Mouse (Mus musculus) C2C12 (cell line): ENCODE data around the gene Trib2. TPM values are rescaled to one million over a fixed set of nuclear protein-coding genes. Genes with fewer than 3 reads are reported as not detected.

Experiments used
- H3K27me3 ChIP-seq: one replicate; pipeline ENCODE4 v1.6.1; 2011; ENCODE audit not compliant: control insufficient read depth, insufficient read depth, insufficient read length
- H3K36me3 ChIP-seq: one replicate; pipeline ENCODE4 v1.6.1; 2011; ENCODE audit not compliant: control insufficient read depth, insufficient read depth
- H3K4me3 ChIP-seq: one replicate; pipeline ENCODE4 v1.5.1; 2011; ENCODE audit warnings: mild to moderate bottlenecking, control low read depth; ENCODE audit not compliant: poor library complexity, insufficient read depth, severe bottlenecking
- H3K79me2 ChIP-seq: one replicate; pipeline ENCODE4 v1.6.1; 2011; ENCODE audit not compliant: control insufficient read depth, insufficient read depth
- H3K79me3 ChIP-seq: one replicate; pipeline ENCODE4 v1.6.1; 2011; ENCODE audit warnings: low read depth, control low read depth
- H3ac ChIP-seq: one replicate; pipeline ENCODE3; 2011; ENCODE audit warnings: low read depth; ENCODE audit not compliant: control insufficient read depth, insufficient read length
- CEBPB ChIP-seq: IDR thresholded peaks from one replicate; pipeline ENCODE4 v1.6.1; 2011; ENCODE audit warnings: low read depth, mild to moderate bottlenecking, control low read depth, moderate library complexity
- CTCF ChIP-seq: IDR thresholded peaks from one replicate; pipeline ENCODE4 v1.5.1; 2011; ENCODE audit not compliant: control insufficient read depth, insufficient read depth, insufficient read length
- FOSL1 ChIP-seq: IDR thresholded peaks from one replicate; pipeline ENCODE4 v1.8.0; 2011; ENCODE audit warnings: mild to moderate bottlenecking, low read length; ENCODE audit not compliant: poor library complexity, insufficient read depth, severe bottlenecking
- MAX ChIP-seq: IDR thresholded peaks from one replicate; pipeline ENCODE4 v1.6.1; 2011; ENCODE audit warnings: mild to moderate bottlenecking, control low read depth
- MYOD1 ChIP-seq: IDR thresholded peaks from one replicate; pipeline ENCODE4 v1.6.1; 2011; ENCODE audit warnings: low read depth; ENCODE audit not compliant: control insufficient read depth, insufficient read length
- MYOG ChIP-seq: IDR thresholded peaks from one replicate; pipeline ENCODE4 v1.6.1; 2011; ENCODE audit not compliant: control insufficient read depth, insufficient read length; ENCODE audit errors: extremely low read depth
- USF1 ChIP-seq: IDR thresholded peaks from one replicate; pipeline ENCODE4 v1.6.1; 2011; ENCODE audit warnings: low read depth, mild to moderate bottlenecking, control low read depth, moderate library complexity
- polyA plus RNA-seq: library from polyadenylated mRNA; unstranded; fragments of >200 nt; fragmentation: generic; extraction: Trizol; gene quantifications from one replicate; pipeline ENCODE4 v1.2.1, GENCODE M21; 2012; ENCODE audit warnings: missing spikeins

Gene Trib2
- polyA plus RNA-seq, 1 experiment: 1.8 TPM

DNA sequence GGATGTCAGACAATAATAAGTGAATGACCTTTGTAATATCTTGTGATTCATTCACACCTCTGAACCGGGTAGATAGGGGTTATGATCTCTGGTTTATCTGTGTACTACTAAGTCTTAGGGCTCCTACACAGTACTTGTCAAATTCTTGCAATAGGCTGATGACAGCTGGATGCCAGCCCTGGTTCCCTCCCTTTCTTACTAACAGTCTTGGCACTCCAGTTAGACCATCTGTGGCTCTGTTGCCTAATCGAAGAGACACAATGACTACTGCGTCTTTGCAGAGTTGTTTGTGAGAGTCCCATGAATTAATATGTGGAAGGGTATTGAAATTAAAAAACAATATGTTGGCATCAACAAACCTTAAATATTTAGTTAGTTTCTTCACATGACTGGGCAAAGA is 48.2 kb downstream of the Trib2 start:
- Histone ChIP-seq H3K27me3 (no peaks in the 10 kb centered on the region), H3K79me3 (no peaks in the 10 kb centered on the region), H3K4me3 (no peak overlapping the region), H3K79me2 (no peaks in the 10 kb centered on the region), H3ac (no peak overlapping the region), H3K36me3 (no peaks in the 10 kb centered on the region)
- TF ChIP-seq MAX: no peak
- no peak for TF ChIP-seq MYOD1
- TF ChIP-seq FOSL1: no peak
- TF ChIP-seq USF1: no peak
- no peak for TF ChIP-seq CEBPB
- TF ChIP-seq CTCF: no peak

DNA sequence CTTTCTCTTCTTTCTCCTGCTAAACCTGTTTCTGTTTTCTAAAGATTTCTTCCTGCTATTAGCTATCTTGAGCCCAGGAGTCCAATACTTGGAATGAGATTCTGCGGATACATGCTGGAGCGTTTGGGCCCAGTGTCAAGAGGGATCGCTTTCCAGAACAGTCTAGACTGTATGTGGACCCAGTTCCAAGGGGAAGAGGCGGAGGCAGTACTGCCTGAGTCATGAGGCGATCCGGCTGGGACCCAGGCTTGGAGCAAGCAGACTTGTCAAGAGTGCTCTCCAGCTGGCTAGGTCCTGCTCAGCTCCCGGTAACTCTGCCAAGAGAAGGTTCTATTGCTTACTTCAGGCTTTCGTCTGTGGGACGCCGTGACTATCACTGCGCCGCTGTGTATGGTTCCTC is 50.7 kb downstream of the Trib2 start:
- TF ChIP-seq CTCF (no peak), USF1 (no peak), CEBPB (no peak), MYOG (no peak), FOSL1 (no peak), MYOD1 (no peak), MAX (no peak)
- Histone ChIP-seq H3K79me3 (no peaks in the 10 kb centered on the region), H3K4me3 (no peak overlapping the region), H3K36me3 (no peaks in the 10 kb centered on the region), H3K27me3 (no peaks in the 10 kb centered on the region), H3K79me2 (no peaks in the 10 kb centered on the region), H3ac (no peak overlapping the region)

GRCm38 (mm10) chr12:15765238-15765637 is 51.5 kb downstream of the Trib2 start:
- H3K36me3 ChIP-seq: no peaks in the 10 kb centered on the region
- no peak overlapping the region for H3ac ChIP-seq
- TF ChIP-seq MAX (no peak), FOSL1 (no peak), CEBPB (no peak), CTCF (no peak), MYOD1 (no peak), MYOG (no peak), USF1 (no peak)
- H3K27me3 ChIP-seq: no peaks in the 10 kb centered on the region
- no peaks in the 10 kb centered on the region for H3K79me2 ChIP-seq
- no peaks in the 10 kb centered on the region for H3K79me3 ChIP-seq
- H3K4me3 ChIP-seq: no peak overlapping the region

DNA sequence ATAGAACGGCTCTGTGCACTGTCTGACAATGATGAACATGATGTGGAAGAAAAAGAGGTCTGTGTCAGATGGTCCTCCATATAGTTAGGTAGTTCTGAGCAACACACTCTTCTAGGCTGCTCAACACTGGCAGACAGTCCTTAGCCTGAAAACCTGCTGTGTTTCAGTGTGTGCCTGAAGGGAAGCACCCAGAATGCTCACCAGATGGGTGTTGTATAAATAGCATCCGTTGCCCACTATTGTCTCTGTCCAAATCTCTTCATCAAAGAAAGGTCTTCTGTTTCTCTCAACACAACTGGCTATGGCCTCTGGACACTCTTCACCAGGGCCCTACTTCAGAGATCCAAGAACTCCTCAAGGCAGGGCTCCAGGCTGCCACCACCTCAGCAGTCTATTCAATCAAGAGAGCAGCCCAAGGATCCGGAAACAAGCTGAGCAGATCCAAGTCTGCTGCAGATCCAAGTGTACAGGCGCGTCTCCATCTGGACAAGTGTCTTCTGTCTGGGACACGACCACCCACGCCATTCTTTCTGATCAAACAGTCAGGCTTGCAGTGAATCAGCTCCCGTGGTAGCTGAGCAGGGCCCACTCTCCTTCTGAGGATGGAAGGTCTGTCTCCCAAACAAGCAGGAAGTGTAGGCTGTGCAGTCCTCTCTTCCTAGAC is 55.1 kb downstream of the Trib2 start:
- no peaks in the 10 kb centered on the region for H3K79me3 ChIP-seq
- no peaks in the 10 kb centered on the region for H3K36me3 ChIP-seq
- H3K27me3 ChIP-seq: no peaks in the 10 kb centered on the region
- TF ChIP-seq CTCF (no peak), USF1 (no peak), MYOG (no peak), MAX (no peak), CEBPB (no peak), MYOD1 (no peak), FOSL1 (no peak)
- H3K79me2 ChIP-seq: no peaks in the 10 kb centered on the region
- no peak overlapping the region for H3K4me3 ChIP-seq
- H3ac ChIP-seq: no peak overlapping the region

- Histone ChIP-seq H3ac (no peak overlapping the region), H3K4me3 (no peak overlapping the region), H3K27me3 (no peaks in the 10 kb centered on the region), H3K79me3 (no peaks in the 10 kb centered on the region), H3K36me3 (no peaks in the 10 kb centered on the region), H3K79me2 (no peaks in the 10 kb centered on the region)
- no peak for TF ChIP-seq MAX
- TF ChIP-seq MYOG: no peak
- no peak for TF ChIP-seq MYOD1
- no peak for TF ChIP-seq FOSL1
- no peak for TF ChIP-seq CEBPB
- TF ChIP-seq CTCF: no peak
- no peak for TF ChIP-seq USF1
These were observed 56.0 kb downstream of the Trib2 start for GRCm38 (mm10) chr12:15760684-15761083.

- H3K4me3 ChIP-seq: no peak overlapping the region
- no peaks in the 10 kb centered on the region for H3K27me3 ChIP-seq
- no peaks in the 10 kb centered on the region for H3K79me3 ChIP-seq
- no peaks in the 10 kb centered on the region for H3K36me3 ChIP-seq
- H3K79me2 ChIP-seq: no peaks in the 10 kb centered on the region
- TF ChIP-seq CTCF: no peak
- TF ChIP-seq USF1: no peak
- no peak for TF ChIP-seq MYOD1
- TF ChIP-seq FOSL1: no peak
- no peak for TF ChIP-seq CEBPB
- TF ChIP-seq MYOG: no peak
- no peak for TF ChIP-seq MAX
- H3ac ChIP-seq: no peak overlapping the region
These were observed 57.9 kb downstream of the Trib2 start for GRCm38 (mm10) chr12:15758866-15759265.
